Mouse (Mus musculus) mouse trophoblast stem cell (cell line): ENCODE measurements around the gene Acaa1a.
"Not testable (repeated sequence)": the region's sequence is repeated elsewhere in the genome, so short reads cannot be mapped to it uniquely, and the experiment has no call there.

Experiments used
- in situ Hi-C, 2 experiments: fragments of 300-500 bp; cut with MseI, MboI; formaldehyde crosslinking; loops; 2 replicates in 1 of 2; 3 replicates in 1 of 2; pipeline ENCODE4 v1.15.1; 2025

Gene Acaa1a

GRCm38 (mm10) chr9:119339106-119339505, 370 bp upstream of the Acaa1a start:
- in situ Hi-C loops = no loop called here

GRCm38 (mm10) chr9:119340212-119340580, 720 bp downstream of the Acaa1a start:
- in situ Hi-C loops = no loop called here

GRCm38 (mm10) chr9:119340909-119341816, 1.7 kb downstream of the Acaa1a start, which contains the start of gene Myd88:
Gene Myd88 (minus strand): TSS chr9:119341411.
- in situ Hi-C loops = no loop called here

- in situ Hi-C loops = no loop called here
These were observed 3.3 kb downstream of the Acaa1a start for GRCm38 (mm10) chr9:119342728-119343127.

GRCm38 (mm10) chr9:119346376-119346775, 6.9 kb downstream of the Acaa1a start:
- in situ Hi-C loops = no loop called here

GRCm38 (mm10) chr9:119350531-119350930, 11.1 kb downstream of the Acaa1a start:
- in situ Hi-C loops = no loop called here

GRCm38 (mm10) chr9:119350947-119351705, 11.7 kb downstream of the Acaa1a start:
- in situ Hi-C loops = no loop called here

- in situ Hi-C loops = no loop called here
These were observed 12.6 kb downstream of the Acaa1a start for GRCm38 (mm10) chr9:119352060-119352459.

- in situ Hi-C loops = no loop called here
These were observed 14.4 kb downstream of the Acaa1a start for GRCm38 (mm10) chr9:119353926-119354325.

- in situ Hi-C loops = no loop called here
These were observed 16.5 kb downstream of the Acaa1a start for GRCm38 (mm10) chr9:119355943-119356342.

GRCm38 (mm10) chr9:119357331-119358057, 18.0 kb downstream of the Acaa1a start, which contains the start of gene Xylb:
Gene Xylb (plus strand): TSS chr9:119357381.
- in situ Hi-C loops = no loop called here

GRCm38 (mm10) chr9:119358058-119358429, 18.6 kb downstream of the Acaa1a start:
- in situ Hi-C loops = no loop called here

GRCm38 (mm10) chr9:119361416-119361815, 21.9 kb downstream of the Acaa1a start:
- in situ Hi-C loops = no loop called here

GRCm38 (mm10) chr9:119363229-119363628, 23.8 kb downstream of the Acaa1a start:
- in situ Hi-C loops = no loop called here

GRCm38 (mm10) chr9:119365284-119365683, 25.8 kb downstream of the Acaa1a start, which contains the start of gene Slc22a14:
Gene Slc22a14 (minus strand): TSS chr9:119365553.
- in situ Hi-C loops = no loop called here

- in situ Hi-C loops = no loop called here
These were observed 28.9 kb downstream of the Acaa1a start for GRCm38 (mm10) chr9:119368367-119368766.

- in situ Hi-C loops = not testable (repeated sequence)
These were observed 31.3 kb downstream of the Acaa1a start for GRCm38 (mm10) chr9:119370770-119371169.

GRCm38 (mm10) chr9:119371251-119371650, 31.8 kb downstream of the Acaa1a start:
- in situ Hi-C loops = no loop called here

GRCm38 (mm10) chr9:119375008-119375407, 35.5 kb downstream of the Acaa1a start:
- in situ Hi-C loops = no loop called here

- in situ Hi-C loops = no loop called here
These were observed 36.1 kb downstream of the Acaa1a start for GRCm38 (mm10) chr9:119375556-119375955.

GRCm38 (mm10) chr9:119378231-119378630, 38.8 kb downstream of the Acaa1a start:
- in situ Hi-C loops = no loop called here

- in situ Hi-C loops = no loop called here
These were observed 43.1 kb downstream of the Acaa1a start for GRCm38 (mm10) chr9:119382603-119383002.
